ENCODE assay signal across 7 mouse cellular contexts in genomic region chr7:16784498-16784976, GRCm38 (mm10). TPM values are rescaled to one million over a fixed set of nuclear protein-coding genes. Genes with fewer than 3 reads are reported as not detected.
DNase-seq lines count a peak whose midpoint lies in the region; ATAC-seq lines count a peak whose summit lies in the region.

No protein-coding gene starts in this region.

- H3K4me1 ChIP-seq in intestine, embryonic 15.5 days (replicated peaks) = peaks cover 26% of the 10 kb centered on the region
- H3K4me1 ChIP-seq in stomach, embryonic 16.5 days (ENCODE audit: control insufficient read depth, insufficient read depth, low read length) = peaks cover 34% of the 10 kb centered on the region

- peak overlapping the region; percentile 99 for H3K4me2 ChIP-seq in intestine, embryonic 15.5 days (replicated peaks)
- peak overlapping the region; percentile 97 for H3K4me2 ChIP-seq in stomach, embryonic 16.5 days (ENCODE audit: low read depth, low read length)

- ATAC-seq in intestine, embryonic 15.5 days = no peak
- no peak for ATAC-seq in stomach, embryonic 16.5 days (ENCODE audit: insufficient read depth, low FRiP score)

- H3K9me3 ChIP-seq in intestine, embryonic 15.5 days = no peaks in the 10 kb centered on the region
- no peaks in the 10 kb centered on the region for H3K9me3 ChIP-seq in stomach, embryonic 16.5 days (replicated peaks; ENCODE audit: control insufficient read depth, low read length)

- 0 out of 2 replicates have a peak, but pooled peaks cover 3% of the 10 kb centered on the region for H3K36me3 ChIP-seq in intestine, embryonic 15.5 days
- H3K36me3 ChIP-seq in stomach, embryonic 16.5 days (ENCODE audit: control insufficient read depth, insufficient read depth, low read length) = 0 out of 2 replicates have a peak, but pooled peaks cover 3% of the 10 kb centered on the region

- DNase-seq in B cell, adult 2 months = peak; percentile 65 to 71
- peak; percentile 74 for DNase-seq in ES-CJ7 (ENCODE audit: low read depth, low spot score)
- DNase-seq in lung, adult 18-20 months = peak; percentile 74 to 85
- DNase-seq in layer of hippocampus, adult 11-12 months (ENCODE audit: low spot score) = no peak
- DNase-seq in layer of hippocampus, adult 8-10 months (ENCODE audit: low spot score in 2 of 2) = no peak

- H3K27me3 ChIP-seq in intestine, embryonic 15.5 days (replicated peaks) = no peaks in the 10 kb centered on the region
- no peaks in the 10 kb centered on the region for H3K27me3 ChIP-seq in stomach, embryonic 16.5 days (ENCODE audit: control insufficient read depth, insufficient read depth, low read length)

- 0 out of 2 replicates have a peak overlapping the region, but pooled peaks have one; percentile 8 for H3K9ac ChIP-seq in intestine, embryonic 15.5 days
- H3K9ac ChIP-seq in stomach, embryonic 16.5 days (ENCODE audit: low read length) = peak overlapping the region; percentile 87; the same call in 1 of the 2 replicates

- no peak overlapping the region for H3K27ac ChIP-seq in intestine, embryonic 15.5 days
- no peak overlapping the region for H3K27ac ChIP-seq in stomach, embryonic 16.5 days (ENCODE audit: low read length)

- 0 out of 2 replicates have a peak overlapping the region, but pooled peaks have one; percentile 78 for H3K4me3 ChIP-seq in intestine, embryonic 15.5 days (replicated peaks)
- H3K4me3 ChIP-seq in stomach, embryonic 16.5 days (replicated peaks; ENCODE audit: low read length) = peak overlapping the region; percentile 70

- 68% methylated on average over 10 of the region's 10 CpGs for WGBS in intestine, embryonic 15.5 days
- 76% methylated on average over 10 of the region's 10 CpGs for WGBS in stomach, embryonic 16.5 days

RNA-seq across cellular contexts. Expression of gene Slc1a5, which starts 3.4 kb away (rescaled TPM):
- polyA plus RNA-seq in intestine, embryonic 15.5 days (2015; fragmentation: Nextera tagmentation; extraction: Ambion mirVana) = 61.8 and 64.0 TPM in 2 replicates
- 43.1 and 46.6 TPM in 2 replicates for polyA plus RNA-seq in stomach, embryonic 16.5 days (2015; fragmentation: Nextera tagmentation; extraction: Ambion mirVana)
- 10 to 100 TPM in 1 of 4 experiments, 1 to 10 TPM in 3; 2.5 to 11.0 (median 5.5) TPM for total RNA-seq in layer of hippocampus, adult 8-10 months (2022)

RNA-seq across cellular contexts. Expression of gene Strn4, which starts 31.2 kb away (rescaled TPM):
- polyA plus RNA-seq in intestine, embryonic 15.5 days (2015; fragmentation: Nextera tagmentation; extraction: Ambion mirVana) = 77.3 and 85.5 TPM in 2 replicates
- 68.5 and 80.0 TPM in 2 replicates for polyA plus RNA-seq in stomach, embryonic 16.5 days (2015; fragmentation: Nextera tagmentation; extraction: Ambion mirVana)
- total RNA-seq in layer of hippocampus, adult 8-10 months (2022) = 100 to 1,000 TPM; 261 to 298 (median 279) TPM

RNA-seq across cellular contexts. Expression of gene Fkrp, which starts 32.0 kb away (rescaled TPM):
- polyA plus RNA-seq in intestine, embryonic 15.5 days (2015; fragmentation: Nextera tagmentation; extraction: Ambion mirVana) = 25.1 and 25.6 TPM in 2 replicates
- polyA plus RNA-seq in stomach, embryonic 16.5 days (2015; fragmentation: Nextera tagmentation; extraction: Ambion mirVana) = 18.1 and 21.4 TPM in 2 replicates
- total RNA-seq in layer of hippocampus, adult 8-10 months (2022) = 10 to 100 TPM; 45.2 to 50.7 (median 45.8) TPM

RNA-seq across cellular contexts. Expression of gene Ap2s1, which starts 46.3 kb away (rescaled TPM):
- polyA plus RNA-seq in intestine, embryonic 15.5 days (2015; fragmentation: Nextera tagmentation; extraction: Ambion mirVana) = 248 and 256 TPM in 2 replicates
- 229 and 231 TPM in 2 replicates for polyA plus RNA-seq in stomach, embryonic 16.5 days (2015; fragmentation: Nextera tagmentation; extraction: Ambion mirVana)
- 100 to 1,000 TPM; 243 to 255 (median 246) TPM for total RNA-seq in layer of hippocampus, adult 8-10 months (2022)

RNA-seq across cellular contexts. Expression of gene Prkd2, which starts 58.2 kb away (rescaled TPM):
- 9.7 and 12.5 TPM in 2 replicates for polyA plus RNA-seq in intestine, embryonic 15.5 days (2015; fragmentation: Nextera tagmentation; extraction: Ambion mirVana)
- polyA plus RNA-seq in stomach, embryonic 16.5 days (2015; fragmentation: Nextera tagmentation; extraction: Ambion mirVana) = 11.1 and 11.8 TPM in 2 replicates
- 1 to 10 TPM; 5.6 to 7.8 (median 6.6) TPM for total RNA-seq in layer of hippocampus, adult 8-10 months (2022)

Comparison
In these comparisons a context has a peak if more than half of its experiments do, and no peak if none do; other contexts are left out.
1. DNase-seq: peak in B cell, adult 2 months (2 of 2), ES-CJ7 (single experiment) and lung, adult 18-20 months (2 of 2); none in layer of hippocampus, adult 11-12 months (single experiment) and layer of hippocampus, adult 8-10 months (0 of 2).